Mouse (Mus musculus): Measurements from ENCODE around the gene Wipf3. TPM values are rescaled to one million over a fixed set of nuclear protein-coding genes. Genes with fewer than 3 reads are reported as not detected.

The Wipf3 gene
- polyA plus RNA-seq, 1 experiment = not detected

DNA sequence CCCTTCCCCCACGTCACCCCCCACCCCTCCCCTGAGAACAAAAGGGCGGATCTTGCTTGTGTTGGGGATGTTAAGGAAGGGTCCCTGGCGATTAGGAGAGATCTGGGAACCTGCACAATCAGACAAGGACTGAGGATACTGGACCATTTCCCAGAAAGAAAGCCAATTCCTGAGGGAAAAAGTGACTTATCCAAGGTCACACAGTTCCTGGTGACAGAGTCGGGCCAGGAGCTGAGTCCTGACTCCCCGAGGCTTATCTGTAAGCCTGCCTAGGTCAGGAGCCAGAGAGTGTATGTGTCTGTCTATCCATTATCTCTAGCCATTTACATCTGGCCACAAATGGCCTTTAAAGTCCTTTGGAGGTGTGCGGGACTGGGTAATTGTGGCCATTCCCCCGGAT is 818 bp downstream of the Wipf3 start:
- H3K27ac ChIP-seq (ENCODE audit: insufficient read depth, low read length) = no peak overlapping the region
- no peaks in the 10 kb centered on the region for H3K4me1 ChIP-seq (ENCODE audit: control insufficient read depth, insufficient read depth, low read length)
- H3K4me3 ChIP-seq (ENCODE audit: insufficient read depth, low read length) = no peak overlapping the region
- no peak for TF ChIP-seq POLR2A (IDR thresholded peaks at IDR 0.05; ENCODE audit: low read depth, low read length)
- TF ChIP-seq CTCF (IDR thresholded peaks at IDR 0.05; ENCODE audit: borderline replicate concordance, insufficient read depth, low read length) = no peak

DNA sequence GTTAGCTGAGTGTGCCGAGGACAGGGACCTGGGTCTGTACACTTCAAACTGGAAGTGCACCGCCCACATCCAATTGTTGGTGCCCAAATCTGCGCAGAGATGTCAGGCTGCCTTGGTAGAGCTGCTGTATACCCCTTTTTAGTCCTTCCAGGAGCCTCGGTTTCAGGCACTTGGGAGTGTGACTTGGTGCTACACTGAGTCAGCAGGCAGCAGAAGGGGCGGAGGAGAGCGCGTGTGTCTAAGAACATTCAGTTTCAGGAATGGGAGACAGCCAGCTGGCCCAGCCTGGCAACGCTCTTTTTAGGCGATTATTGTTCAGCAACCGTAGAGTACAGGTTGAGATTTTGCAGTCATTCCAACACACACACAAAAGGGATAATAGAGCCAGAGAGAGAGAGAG is 2.4 kb downstream of the Wipf3 start:
- Histone ChIP-seq H3K27ac (ENCODE audit: insufficient read depth, low read length) (no peak overlapping the region), H3K4me3 (ENCODE audit: insufficient read depth, low read length) (no peak overlapping the region), H3K4me1 (ENCODE audit: control insufficient read depth, insufficient read depth, low read length) (no peaks in the 10 kb centered on the region)
- TF ChIP-seq CTCF (IDR thresholded peaks at IDR 0.05; ENCODE audit: borderline replicate concordance, insufficient read depth, low read length) (no peak), POLR2A (IDR thresholded peaks at IDR 0.05; ENCODE audit: low read depth, low read length) (no peak)

DNA sequence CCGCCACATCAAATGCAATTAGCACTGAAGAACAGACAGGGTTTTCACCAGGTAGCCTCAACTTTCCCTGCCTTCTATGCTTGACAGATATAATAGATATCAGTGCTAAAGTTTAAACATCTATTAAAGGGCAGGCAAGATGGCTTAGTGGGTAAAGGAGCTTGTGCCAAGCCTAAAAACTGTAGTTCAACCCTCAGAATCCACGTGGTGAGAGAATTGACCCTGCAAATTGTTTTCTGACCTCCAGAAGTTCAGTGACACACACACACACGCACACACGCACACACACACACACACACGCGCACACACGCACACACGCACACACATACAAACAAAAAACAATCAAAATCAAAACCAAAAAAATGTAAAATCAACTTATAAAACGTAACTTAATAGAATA is 2.8 kb downstream of the Wipf3 start:
- no peaks in the 10 kb centered on the region for H3K4me1 ChIP-seq (ENCODE audit: control insufficient read depth, insufficient read depth, low read length)
- H3K4me3 ChIP-seq (ENCODE audit: insufficient read depth, low read length) = no peak overlapping the region
- H3K27ac ChIP-seq (ENCODE audit: insufficient read depth, low read length) = no peak overlapping the region
- TF ChIP-seq POLR2A (IDR thresholded peaks at IDR 0.05; ENCODE audit: low read depth, low read length) (no peak), CTCF (IDR thresholded peaks at IDR 0.05; ENCODE audit: borderline replicate concordance, insufficient read depth, low read length) (no peak)

DNA sequence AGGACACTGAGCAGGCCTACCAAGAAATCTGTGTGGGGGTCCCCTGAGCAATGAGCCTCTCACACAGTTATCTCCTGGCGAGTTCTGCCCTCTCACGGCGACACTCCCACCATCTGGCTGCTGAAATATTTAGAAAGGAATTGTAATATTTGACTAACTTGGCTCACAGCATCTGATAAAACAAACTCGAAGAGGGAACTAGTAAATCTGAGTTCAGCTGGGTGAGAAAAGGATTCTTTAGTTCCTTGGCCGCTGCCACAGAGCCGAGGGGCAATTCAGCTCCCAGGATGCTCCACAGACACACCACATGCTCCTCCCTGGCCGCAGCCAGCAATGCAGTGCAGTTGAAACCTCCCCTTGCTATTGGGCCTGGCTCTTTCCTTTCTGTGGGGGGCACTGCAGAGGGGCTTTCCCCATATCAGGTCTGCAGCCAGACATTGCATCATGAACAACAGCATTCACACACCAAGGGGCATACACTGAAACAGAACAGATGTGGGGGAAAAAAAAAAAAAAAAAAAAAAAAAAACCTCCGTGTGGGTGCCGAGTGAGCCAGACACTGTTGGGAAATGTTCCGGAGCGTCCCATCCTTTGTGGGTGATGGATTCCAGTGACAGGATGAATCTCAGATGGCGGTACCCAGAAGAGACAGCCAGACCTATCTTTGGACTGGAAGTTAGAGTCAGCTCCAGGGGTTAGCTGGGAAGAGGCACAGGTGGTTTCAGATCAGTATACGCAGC is 3.6 kb downstream of the Wipf3 start:
- TF ChIP-seq CTCF (IDR thresholded peaks at IDR 0.05; ENCODE audit: borderline replicate concordance, insufficient read depth, low read length) = no peak
- TF ChIP-seq POLR2A (IDR thresholded peaks at IDR 0.05; ENCODE audit: low read depth, low read length) = no peak
- H3K4me1 ChIP-seq (ENCODE audit: control insufficient read depth, insufficient read depth, low read length) = no peaks in the 10 kb centered on the region
- no peak overlapping the region for H3K27ac ChIP-seq (ENCODE audit: insufficient read depth, low read length)
- H3K4me3 ChIP-seq (ENCODE audit: insufficient read depth, low read length) = no peak overlapping the region

DNA sequence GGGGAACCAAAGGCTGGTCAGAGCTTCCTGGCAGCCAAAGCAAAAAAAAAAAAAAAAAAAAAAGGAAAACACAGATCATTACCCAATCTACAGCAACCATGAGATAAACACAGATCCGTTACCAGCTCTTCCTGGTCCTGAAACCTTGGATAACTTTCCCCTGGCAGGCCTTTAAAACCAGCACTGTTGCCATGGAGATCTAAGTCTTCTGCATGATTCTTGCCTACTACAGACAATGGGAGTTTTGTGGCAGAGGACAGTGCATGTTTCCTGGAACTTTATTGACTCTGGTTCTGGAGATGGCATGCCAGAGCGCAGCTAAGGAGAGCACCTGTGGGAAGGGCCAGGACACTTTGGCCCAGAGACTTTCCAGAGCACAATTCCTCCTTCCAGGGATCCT is 4.8 kb downstream of the Wipf3 start:
- H3K4me3 ChIP-seq (ENCODE audit: insufficient read depth, low read length) = no peak overlapping the region
- no peak for TF ChIP-seq POLR2A (IDR thresholded peaks at IDR 0.05; ENCODE audit: low read depth, low read length)
- no peak for TF ChIP-seq CTCF (IDR thresholded peaks at IDR 0.05; ENCODE audit: borderline replicate concordance, insufficient read depth, low read length)
- H3K27ac ChIP-seq (ENCODE audit: insufficient read depth, low read length) = no peak overlapping the region
- H3K4me1 ChIP-seq (ENCODE audit: control insufficient read depth, insufficient read depth, low read length) = no peaks in the 10 kb centered on the region

DNA sequence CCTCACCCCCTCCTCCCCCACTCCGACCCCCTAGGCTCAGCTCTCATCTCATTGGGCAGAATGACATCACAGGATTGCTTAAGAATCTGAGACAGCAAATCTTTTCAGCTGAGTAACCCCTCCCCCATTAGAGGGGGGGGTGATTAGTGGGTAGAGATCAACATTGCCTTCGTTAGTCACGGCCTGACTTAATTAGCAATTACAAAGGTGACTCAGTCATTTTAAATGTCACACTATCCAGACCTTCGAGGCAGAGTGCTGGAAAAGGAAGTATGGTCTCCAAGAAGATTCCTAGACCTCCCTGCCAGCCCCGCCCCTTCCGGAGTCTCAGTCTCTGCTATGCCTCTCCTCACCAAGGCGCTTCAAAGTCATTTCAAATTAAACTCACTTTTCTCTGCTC is 6.3 kb downstream of the Wipf3 start:
- no peak overlapping the region for H3K27ac ChIP-seq (ENCODE audit: insufficient read depth, low read length)
- no peak overlapping the region for H3K4me3 ChIP-seq (ENCODE audit: insufficient read depth, low read length)
- no peaks in the 10 kb centered on the region for H3K4me1 ChIP-seq (ENCODE audit: control insufficient read depth, insufficient read depth, low read length)
- TF ChIP-seq CTCF (IDR thresholded peaks at IDR 0.05; ENCODE audit: borderline replicate concordance, insufficient read depth, low read length) = no peak
- TF ChIP-seq POLR2A (IDR thresholded peaks at IDR 0.05; ENCODE audit: low read depth, low read length) = no peak

DNA sequence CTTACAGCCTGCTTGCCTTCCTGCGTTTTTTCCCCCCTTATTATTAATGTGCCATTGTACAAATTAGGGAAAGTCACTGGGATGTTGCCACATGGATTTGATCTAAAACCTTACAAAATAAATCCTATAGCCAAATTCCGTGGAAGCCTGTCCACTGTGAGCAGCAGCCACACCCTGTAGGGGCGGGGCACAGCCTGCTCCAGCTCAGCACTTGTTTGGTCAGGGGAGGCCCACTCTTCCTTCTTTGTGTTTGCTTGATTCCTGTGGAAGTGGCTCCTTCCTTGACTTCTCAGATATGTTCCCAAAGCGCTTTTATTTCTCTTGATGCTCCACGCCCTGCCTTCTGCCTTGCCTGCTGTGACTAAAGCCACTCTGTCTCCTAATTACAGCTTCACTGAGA is 6.9 kb downstream of the Wipf3 start:
- Histone ChIP-seq H3K4me3 (ENCODE audit: insufficient read depth, low read length) (no peak overlapping the region), H3K27ac (ENCODE audit: insufficient read depth, low read length) (no peak overlapping the region), H3K4me1 (ENCODE audit: control insufficient read depth, insufficient read depth, low read length) (no peaks in the 10 kb centered on the region)
- no peak for TF ChIP-seq CTCF (IDR thresholded peaks at IDR 0.05; ENCODE audit: borderline replicate concordance, insufficient read depth, low read length)
- no peak for TF ChIP-seq POLR2A (IDR thresholded peaks at IDR 0.05; ENCODE audit: low read depth, low read length)

DNA sequence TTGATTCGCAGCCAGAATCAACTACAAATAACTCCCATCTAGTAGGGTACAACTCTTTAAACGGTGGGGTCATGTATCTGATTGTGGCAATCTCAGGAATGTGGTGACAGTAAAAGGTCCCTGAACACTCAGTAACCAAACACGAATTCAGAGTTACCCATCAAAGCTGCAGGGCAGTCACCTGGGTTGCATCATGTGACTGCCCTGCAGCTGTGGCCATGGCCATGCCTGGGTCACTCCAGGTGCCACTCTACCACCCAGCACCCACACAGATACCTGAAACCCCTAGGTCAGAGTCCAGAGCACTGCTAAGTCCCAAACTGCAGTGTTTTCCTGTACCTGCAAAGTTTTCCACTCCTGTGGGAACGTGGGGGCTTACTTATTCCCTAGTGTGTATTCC is 9.1 kb downstream of the Wipf3 start:
- Histone ChIP-seq H3K4me1 (ENCODE audit: control insufficient read depth, insufficient read depth, low read length) (no peaks in the 10 kb centered on the region), H3K27ac (ENCODE audit: insufficient read depth, low read length) (no peak overlapping the region), H3K4me3 (ENCODE audit: insufficient read depth, low read length) (no peak overlapping the region)
- TF ChIP-seq POLR2A (IDR thresholded peaks at IDR 0.05; ENCODE audit: low read depth, low read length) = no peak
- no peak for TF ChIP-seq CTCF (IDR thresholded peaks at IDR 0.05; ENCODE audit: borderline replicate concordance, insufficient read depth, low read length)

DNA sequence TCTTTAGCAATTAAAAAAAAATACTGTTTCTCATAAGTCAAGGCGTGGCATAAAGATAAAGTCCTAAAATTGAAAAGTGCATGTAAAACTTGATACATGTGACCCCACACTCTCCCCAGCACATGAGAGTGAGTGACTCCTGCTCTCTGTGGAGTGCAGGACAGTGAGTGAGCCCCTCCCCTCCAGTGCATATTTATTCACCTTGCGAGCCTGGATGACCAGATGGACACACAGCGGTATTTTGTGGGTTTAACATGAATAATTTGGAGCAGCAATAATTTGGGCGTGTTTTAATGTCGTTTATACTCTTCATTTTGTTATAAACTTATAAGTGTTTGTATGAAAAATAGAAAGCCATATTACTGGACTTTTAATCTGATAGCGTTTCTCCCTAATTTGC is 11.3 kb downstream of the Wipf3 start:
- Histone ChIP-seq H3K4me3 (ENCODE audit: insufficient read depth, low read length) (no peak overlapping the region), H3K4me1 (ENCODE audit: control insufficient read depth, insufficient read depth, low read length) (no peaks in the 10 kb centered on the region), H3K27ac (ENCODE audit: insufficient read depth, low read length) (no peak overlapping the region)
- TF ChIP-seq CTCF (IDR thresholded peaks at IDR 0.05; ENCODE audit: borderline replicate concordance, insufficient read depth, low read length) (no peak), POLR2A (IDR thresholded peaks at IDR 0.05; ENCODE audit: low read depth, low read length) (no peak)

DNA sequence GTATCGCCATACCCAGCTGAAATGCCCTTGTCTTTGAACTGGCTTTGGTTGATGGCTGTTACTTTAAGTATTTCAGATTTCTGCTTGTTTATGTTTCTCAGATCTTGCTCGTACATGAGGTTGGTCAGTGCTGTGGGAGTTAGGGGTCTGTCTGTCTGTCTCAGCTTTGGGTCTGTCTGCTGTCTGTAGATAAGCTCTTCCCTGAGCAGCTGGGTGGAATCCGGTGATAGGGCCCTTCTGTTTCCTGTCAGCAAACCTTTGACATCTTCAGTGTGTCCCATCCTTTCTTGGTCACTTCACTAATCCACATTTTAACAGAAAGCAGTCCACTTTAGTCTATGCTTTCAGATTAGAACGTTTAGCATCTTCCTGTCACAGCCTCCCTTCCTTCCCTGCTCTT is 14.3 kb downstream of the Wipf3 start:
- TF ChIP-seq POLR2A (IDR thresholded peaks at IDR 0.05; ENCODE audit: low read depth, low read length) (no peak), CTCF (IDR thresholded peaks at IDR 0.05; ENCODE audit: borderline replicate concordance, insufficient read depth, low read length) (no peak)
- H3K4me3 ChIP-seq (ENCODE audit: insufficient read depth, low read length) = no peak overlapping the region
- H3K4me1 ChIP-seq (ENCODE audit: control insufficient read depth, insufficient read depth, low read length) = no peaks in the 10 kb centered on the region; the same call in 1 of the 2 replicates
- no peak overlapping the region for H3K27ac ChIP-seq (ENCODE audit: insufficient read depth, low read length)

All from embryonic fibroblast, embryonic 13.5 days (primary cell).